Mouse (Mus musculus) spleen, adult 2 months (tissue): ENCODE measurements around the gene Uba7. TPM values are rescaled to one million over a fixed set of nuclear protein-coding genes. Genes with fewer than 3 reads are reported as not detected.
"Not testable (repeated sequence)": the region's sequence is repeated elsewhere in the genome, so short reads cannot be mapped to it uniquely, and the experiment has no call there.

ENCODE experiments used
- DNase-seq, 2 experiments: peaks; one replicate each; pipeline versions ENCODE4 v3.0.0 to v3.0.0-alpha.2; 2012 to 2021; ENCODE audit warnings: low spot score in 2 of 2, low read depth in 1 of 2
- H3K27ac ChIP-seq: fragments of 200-500 bp; 2 replicates; pipeline ENCODE4 v1.5.1; 2012; ENCODE audit warnings: low read length, inconsistent platforms; ENCODE audit not compliant: insufficient read depth
- H3K27me3 ChIP-seq: fragments of 200-500 bp; 2 replicates; pipeline ENCODE4 v1.6.1; 2012; ENCODE audit warnings: mild to moderate bottlenecking, moderate library complexity, low read length, inconsistent platforms; ENCODE audit not compliant: control insufficient read depth, insufficient read depth
- H3K36me3 ChIP-seq: fragments of 200-500 bp; 2 replicates; pipeline ENCODE4 v1.6.1; 2012; ENCODE audit warnings: mild to moderate bottlenecking, low read length, inconsistent platforms; ENCODE audit not compliant: control insufficient read depth, insufficient read depth
- H3K4me1 ChIP-seq: fragments of 200-500 bp; 2 replicates; pipeline ENCODE4 v1.6.1; 2011; ENCODE audit warnings: inconsistent platforms; ENCODE audit not compliant: control insufficient read depth, insufficient read depth, insufficient read length
- H3K4me3 ChIP-seq: fragments of 200-500 bp; 2 replicates; pipeline ENCODE4 v1.5.1; 2011; ENCODE audit warnings: mild to moderate bottlenecking, inconsistent platforms; ENCODE audit not compliant: insufficient read depth, insufficient read length; ENCODE audit errors: extremely low read depth
- CTCF ChIP-seq: fragments of 200-500 bp; IDR thresholded peaks from 2 replicates; pipeline ENCODE4 v1.5.1; 2011; ENCODE audit warnings: mild to moderate bottlenecking, inconsistent platforms; ENCODE audit not compliant: insufficient read depth, insufficient read length, insufficient replicate concordance; ENCODE audit errors: extremely low read depth
- POLR2A ChIP-seq: fragments of 200-500 bp; IDR thresholded peaks from 2 replicates; pipeline ENCODE4 v1.6.1; 2011; ENCODE audit warnings: low read depth, low read length, inconsistent platforms
- WGBS: fragments of 180-500 bp; shearing (Covaris S2); methylation state at CpG from one replicate; pipeline ENCODE4 v1.1.7; 2018; 5-methylcytosine and 5-hydroxymethylcytosine counted together
- polyA plus RNA-seq: library from polyadenylated mRNA; depleted of rRNA; stranded (reverse); fragments of >200 nt; gene quantifications from 2 replicates; pipeline ENCODE4 v1.2.3, GENCODE M21; 2012

The Uba7 gene
- polyA plus RNA-seq, 1 experiment = 182 TPM

DNA sequence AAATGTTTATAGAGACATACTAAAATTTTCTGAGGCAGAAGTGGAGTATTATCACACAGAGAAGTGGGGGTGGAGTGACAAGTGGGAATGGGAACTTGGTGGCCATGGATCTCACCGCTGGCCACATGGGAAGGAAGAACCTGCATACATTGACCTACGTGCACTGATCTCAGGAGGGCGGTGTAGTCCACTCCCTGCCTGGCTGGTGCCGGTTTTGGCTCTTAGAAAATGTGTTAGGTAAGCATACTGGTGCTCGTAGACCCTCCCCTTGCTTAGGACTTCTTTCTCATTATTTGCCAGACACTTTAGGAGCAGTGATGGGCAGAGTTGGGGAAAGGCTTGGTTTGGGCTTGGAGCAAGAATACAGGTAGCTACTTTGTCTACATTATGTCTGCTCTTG, 32.7 kb downstream of the Uba7 start:
- WGBS = 91% methylated on average over 5 of the region's 5 CpGs
- Histone ChIP-seq H3K27me3 (no peaks in the 10 kb centered on the region), H3K36me3 (peaks cover 3% of the 10 kb centered on the region), H3K4me3 (no peak overlapping the region), H3K4me1 (peaks cover 7% of the 10 kb centered on the region; the same call in 1 of the 2 replicates), H3K27ac (no peak overlapping the region)
- no peak for TF ChIP-seq POLR2A
- TF ChIP-seq CTCF = no peak
- no peak for DNase-seq

DNA sequence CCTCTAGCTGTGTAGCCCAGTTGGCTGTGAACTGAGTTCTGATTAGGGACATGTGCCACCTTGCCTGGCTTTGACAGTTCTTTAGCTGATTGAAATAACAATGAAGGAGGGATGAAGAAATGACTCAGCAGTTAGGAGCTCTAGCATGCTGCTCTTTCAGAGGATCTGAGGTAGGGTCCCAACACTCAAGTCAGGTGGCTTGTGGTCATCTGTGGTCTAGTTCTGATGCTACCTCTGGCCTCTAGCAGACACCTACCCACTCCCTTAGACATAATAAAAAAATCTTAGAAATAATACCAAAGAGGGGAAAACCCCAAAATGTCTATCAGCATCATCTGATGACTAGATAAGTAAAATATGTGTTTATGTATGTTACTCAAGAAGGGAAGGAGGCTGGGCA, 35.1 kb downstream of the Uba7 start:
- H3K4me3 ChIP-seq = no peak overlapping the region
- H3K4me1 ChIP-seq = 0 out of 2 replicates have a peak, but pooled peaks cover 2% of the 10 kb centered on the region
- DNase-seq = no peak
- no peak overlapping the region for H3K27ac ChIP-seq
- no peaks in the 10 kb centered on the region for H3K27me3 ChIP-seq
- H3K36me3 ChIP-seq = peaks cover 5% of the 10 kb centered on the region
- TF ChIP-seq CTCF (no peak), POLR2A (no peak)

DNA sequence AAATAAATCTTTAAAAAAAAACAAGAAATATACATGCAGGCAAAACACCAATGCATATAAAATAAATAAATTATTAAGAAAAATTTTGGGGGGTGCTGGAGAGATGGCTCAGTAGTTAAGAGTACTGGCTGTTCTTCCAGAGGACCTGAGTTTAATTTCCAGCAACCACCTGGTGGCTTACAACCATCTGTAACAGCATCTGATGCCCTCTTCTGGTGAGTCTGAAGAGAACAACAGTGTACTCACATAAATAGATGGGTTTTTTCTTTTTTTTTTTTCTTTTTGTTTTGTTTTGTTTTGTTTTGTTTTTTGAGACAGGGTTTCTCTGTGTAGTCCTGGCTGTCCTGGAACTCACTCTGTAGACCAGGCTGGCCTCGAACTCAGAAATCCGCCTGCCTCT, 38.3 kb downstream of the Uba7 start:
- H3K36me3 ChIP-seq, H3K27me3 ChIP-seq, H3K4me3 ChIP-seq, DNase-seq, H3K4me1 ChIP-seq, H3K27ac ChIP-seq: not testable (repeated sequence)
- WGBS = 100% methylated on average over 2 of the region's 2 CpGs

DNA sequence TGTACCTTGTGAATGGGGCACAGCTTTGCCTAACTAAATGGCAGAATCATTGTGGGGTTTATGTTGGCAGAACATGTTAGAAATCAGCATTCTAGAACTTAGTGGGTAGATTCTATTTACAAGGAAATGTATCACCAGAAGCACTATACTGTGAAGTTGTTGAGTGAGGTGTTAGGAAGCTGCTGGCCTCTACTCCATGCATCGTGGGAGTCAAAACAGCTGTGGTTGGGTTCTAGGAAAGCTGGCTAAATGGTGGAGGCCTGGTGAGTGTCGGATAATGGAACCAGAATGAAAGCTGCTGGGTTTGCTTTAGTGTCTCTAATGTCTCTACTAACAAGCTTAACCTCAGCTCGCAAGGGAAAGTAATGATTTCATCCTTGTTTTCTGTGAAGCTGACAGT, 41.8 kb downstream of the Uba7 start:
- WGBS = 93% methylated on average over 3 of the region's 3 CpGs
- H3K4me3 ChIP-seq = no peak overlapping the region

DNA sequence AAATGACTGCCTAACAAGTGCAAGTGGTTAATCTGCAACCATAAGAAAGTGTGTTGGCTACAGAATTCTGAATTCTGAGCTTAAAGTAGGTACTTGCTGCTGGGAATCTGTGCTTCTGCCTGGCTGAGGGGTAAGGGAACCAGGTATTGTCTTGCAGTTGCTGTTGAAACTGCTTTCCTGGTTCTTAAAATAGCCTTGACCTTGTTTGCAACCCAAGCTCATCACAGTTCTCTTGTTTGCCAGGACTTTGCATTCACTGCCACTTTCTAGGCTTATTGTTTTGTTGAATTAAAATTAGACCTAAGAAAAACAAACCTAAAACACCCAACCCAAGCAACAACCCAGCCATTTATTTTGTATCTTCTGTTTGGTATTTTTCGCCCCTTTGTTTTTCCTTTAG, 45.4 kb downstream of the Uba7 start:
- 90% methylated on average over 1 of the region's 1 CpGs for WGBS
- TF ChIP-seq CTCF = no peak
- TF ChIP-seq POLR2A = no peak

More for the DNA sequence above, 41.8 kb downstream of the Uba7 start:
- H3K27me3 ChIP-seq = no peaks in the 10 kb centered on the region
- TF ChIP-seq POLR2A = no peak
- TF ChIP-seq CTCF = no peak
- no peak overlapping the region for H3K27ac ChIP-seq
- peaks cover 5% of the 10 kb centered on the region; the same call in 1 of the 2 replicates for H3K36me3 ChIP-seq
- DNase-seq = no peak
- H3K4me1 ChIP-seq = no peaks in the 10 kb centered on the region

DNA sequence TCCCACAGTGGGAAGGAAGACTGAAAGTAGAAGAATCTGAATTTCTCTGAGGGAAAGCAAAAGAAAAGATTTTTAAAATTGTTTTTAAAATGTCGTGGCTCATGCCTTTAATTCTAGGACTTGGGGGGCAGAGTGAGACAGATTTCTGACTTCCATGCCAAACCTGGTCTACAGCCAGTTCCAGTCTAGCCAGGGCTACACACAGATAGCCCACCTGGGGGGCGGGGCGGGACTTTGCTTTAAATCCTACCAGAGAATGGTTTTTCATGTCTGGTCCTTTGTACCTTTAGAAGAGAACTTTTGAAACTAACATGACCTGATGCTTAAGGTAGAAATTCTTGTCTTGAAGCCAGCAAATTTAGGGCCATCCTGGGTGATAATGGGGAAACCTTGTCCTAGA, 47.9 kb downstream of the Uba7 start:
- TF ChIP-seq CTCF (no peak), POLR2A (no peak)
- DNase-seq = no peak
- no peak overlapping the region for H3K4me3 ChIP-seq
- H3K27me3 ChIP-seq = no peaks in the 10 kb centered on the region
- no peaks in the 10 kb centered on the region for H3K4me1 ChIP-seq
- H3K27ac ChIP-seq = no peak overlapping the region
- 90% methylated on average over 3 of the region's 3 CpGs for WGBS
- peaks cover 21% of the 10 kb centered on the region for H3K36me3 ChIP-seq

More for the DNA sequence above, 45.4 kb downstream of the Uba7 start:
- no peaks in the 10 kb centered on the region for H3K4me1 ChIP-seq
- peaks cover 13% of the 10 kb centered on the region for H3K36me3 ChIP-seq
- H3K4me3 ChIP-seq = no peak overlapping the region
- no peaks in the 10 kb centered on the region for H3K27me3 ChIP-seq
- no peak overlapping the region for H3K27ac ChIP-seq
- no peak for DNase-seq

DNA sequence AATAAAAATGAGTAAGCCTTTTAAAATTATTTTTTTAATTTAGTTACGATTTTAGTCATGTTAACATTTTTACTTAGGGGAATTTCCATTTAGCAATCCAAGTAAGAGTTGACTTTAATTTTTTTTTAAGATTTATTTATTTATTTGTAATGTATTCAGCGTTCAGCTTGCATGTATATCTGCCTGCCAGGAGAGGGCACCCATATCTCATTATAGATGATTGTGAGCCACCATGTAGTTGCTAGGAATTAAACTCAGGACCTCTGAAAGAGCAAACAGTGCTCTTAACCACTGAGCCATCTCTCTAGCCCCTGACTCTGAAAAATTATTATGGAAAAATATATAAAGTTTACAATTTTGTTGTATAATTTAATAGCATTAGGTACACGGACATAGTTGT, 51.3 kb downstream of the Uba7 start:
- H3K36me3 ChIP-seq = peaks cover 25% of the 10 kb centered on the region
- TF ChIP-seq POLR2A (no peak), CTCF (no peak)
- WGBS = 86% methylated on average over 3 of the region's 3 CpGs
- no peak overlapping the region for H3K27ac ChIP-seq
- H3K4me3 ChIP-seq = no peak overlapping the region
- H3K4me1 ChIP-seq = no peaks in the 10 kb centered on the region
- H3K27me3 ChIP-seq = no peaks in the 10 kb centered on the region
- DNase-seq = no peak
